Mouse (Mus musculus): ENCODE results near the gene Lce1a1. TPM values are rescaled to one million over a fixed set of nuclear protein-coding genes. Genes with fewer than 3 reads are reported as not detected.

The Lce1a1 gene
- total RNA-seq, 2 experiments from 2014 or later, result not detected

Other genes starting within 250 kb of the Lce1a1 start
- gene Sprr2i, start 240.3 kb downstream of the Lce1a1 start, total RNA-seq (2021), result not detected
- gene Sprr2j-ps, start 230.2 kb downstream of the Lce1a1 start, total RNA-seq (2021), result not detected
- 10 to 100 TPM in 1 of 2 experiments, 1 to 10 TPM in 1; 9.3 to 12.2 TPM for gene Gm9774, start 218.9 kb downstream of the Lce1a1 start, total RNA-seq (2021)
- gene Sprr2k, start 215.7 kb downstream of the Lce1a1 start, total RNA-seq (2021), result not detected
- not detected for gene Sprr1b, start 209.5 kb downstream of the Lce1a1 start, total RNA-seq (2021)
- not detected for gene Sprr3, start 189.6 kb downstream of the Lce1a1 start, total RNA-seq (2021)
- gene Sprr1a, start 162.4 kb downstream of the Lce1a1 start, total RNA-seq (2021), result under 1 TPM; 0.39 to 0.68 TPM
- gene Sprr4, start 147.8 kb downstream of the Lce1a1 start, total RNA-seq (2021), result not detected
- not detected for gene 2310046K23Rik, start 113.8 kb downstream of the Lce1a1 start, total RNA-seq (2021)
- not detected for gene Ivl, start 74.6 kb downstream of the Lce1a1 start, total RNA-seq (2021)
- gene Smcp, start 59.3 kb downstream of the Lce1a1 start, total RNA-seq (2021), result not detected
- not detected for gene 2210017I01Rik, start 40.8 kb downstream of the Lce1a1 start, total RNA-seq (2021)
- gene Lce6a, start 26.6 kb downstream of the Lce1a1 start, total RNA-seq (2021), result not detected
- gene Lce1b, start 8.6 kb upstream of the Lce1a1 start, total RNA-seq (2021), result not detected
- gene Lce1a2, start 22.0 kb upstream of the Lce1a1 start, total RNA-seq (2021), result not detected
- gene Lce1c, start 30.9 kb upstream of the Lce1a1 start, total RNA-seq (2021), result not detected
- not detected for gene Lce1d, start 38.9 kb upstream of the Lce1a1 start, total RNA-seq (2021)
- gene Lce1e, start 60.8 kb upstream of the Lce1a1 start, total RNA-seq (2021), result not detected
- not detected for gene Lce1f, start 72.0 kb upstream of the Lce1a1 start, total RNA-seq (2021)
- not detected for gene Gm38119, start 90.8 kb upstream of the Lce1a1 start, total RNA-seq (2021)
- gene Lce1g, start 104.0 kb upstream of the Lce1a1 start, total RNA-seq (2021), result not detected
- gene Lce1h, start 116.8 kb upstream of the Lce1a1 start, total RNA-seq (2021), result not detected
- not detected for gene Lce1i, start 130.6 kb upstream of the Lce1a1 start, total RNA-seq (2021)
- gene Lce1j, start 142.2 kb upstream of the Lce1a1 start, total RNA-seq (2021), result not detected
- not detected for gene Lce1k, start 159.6 kb upstream of the Lce1a1 start, total RNA-seq (2021)
- gene Kprp, start 178.9 kb upstream of the Lce1a1 start, total RNA-seq (2021), result not detected
- gene Lce1l, start 203.0 kb upstream of the Lce1a1 start, total RNA-seq (2021), result not detected
- not detected for gene 2310050C09Rik, start 221.9 kb upstream of the Lce1a1 start, total RNA-seq (2021)